Mouse (Mus musculus) myocyte (in vitro differentiated cells): ENCODE measurements around the gene Tfb1m.

Experiments used
- CEBPB ChIP-seq: IDR thresholded peaks from 2 replicates; pipeline ENCODE4 v1.6.1; 2011; ENCODE audit warnings: mild to moderate bottlenecking, moderate library complexity; ENCODE audit not compliant: poor library complexity, insufficient read depth, severe bottlenecking
- E2F4 ChIP-seq: IDR thresholded peaks from one replicate; pipeline ENCODE4 v1.6.1; 2011; ENCODE audit warnings: mild to moderate bottlenecking, control low read depth, moderate library complexity; ENCODE audit not compliant: insufficient read depth
- POLR2A ChIP-seq: IDR thresholded peaks from one replicate; pipeline ENCODE4 v1.6.1; 2011; ENCODE audit warnings: low read depth, mild to moderate bottlenecking, control low read depth, moderate library complexity; ENCODE audit not compliant: insufficient read length
- TCF12 ChIP-seq: IDR thresholded peaks from one replicate; pipeline ENCODE4 v1.6.1; 2011; ENCODE audit warnings: mild to moderate bottlenecking, control low read depth; ENCODE audit not compliant: poor library complexity, insufficient read depth, severe bottlenecking
- TCF3 ChIP-seq: IDR thresholded peaks from one replicate; pipeline ENCODE4 v1.6.1; 2011; ENCODE audit warnings: low read depth, control low read depth; ENCODE audit not compliant: insufficient read length
- USF1 ChIP-seq: IDR thresholded peaks from one replicate; pipeline ENCODE4 v1.6.1; 2011; ENCODE audit warnings: low read depth, mild to moderate bottlenecking, control low read depth, moderate library complexity

GRCm38 (mm10) chr17:3506508-3506907 is 51.1 kb downstream of the Tfb1m start:
- no peak for TF ChIP-seq POLR2A
- no peak for TF ChIP-seq CEBPB
- TF ChIP-seq USF1, result no peak
- no peak for TF ChIP-seq E2F4
- TF ChIP-seq TCF3, result no peak
- TF ChIP-seq TCF12, result no peak
